Mouse (Mus musculus) liver, embryonic 16.5 days (tissue): ENCODE measurements at regions not wholly inside any gene's neighbourhood (a gene's known extent, or its start where the extent isn't known, plus 50 kb on each side); places are given as distances from the start of the nearest gene placed in this dataset.

Experiments used
- ATAC-seq: fragments of 200-750 bp; cut with Nextera tagmentation; 2 replicates; pipeline ENCODE4 v1.8.0; 2017; ENCODE audit warnings: low read depth, mild to moderate bottlenecking, moderate number of reproducible peaks, moderate library complexity
- H3K27ac ChIP-seq: fragments of 300-500 bp; sonication (generic); 2 replicates; pipeline ENCODE4 v1.5.1; 2014; ENCODE audit warnings: mild to moderate bottlenecking, low read length
- H3K27me3 ChIP-seq: fragments of 300-500 bp; sonication (generic); 2 replicates; pipeline ENCODE4 v1.6.1; 2014; ENCODE audit warnings: low read depth, low read length, mixed read lengths; ENCODE audit not compliant: control insufficient read depth, insufficient read depth
- H3K36me3 ChIP-seq: fragments of 300-500 bp; sonication (generic); 2 replicates; pipeline ENCODE4 v1.6.1; 2014; ENCODE audit warnings: mild to moderate bottlenecking; ENCODE audit not compliant: control insufficient read depth, insufficient read depth
- H3K4me1 ChIP-seq: fragments of 300-500 bp; sonication (generic); 2 replicates; pipeline ENCODE4 v1.6.1; 2014; ENCODE audit warnings: low read depth, low read length, mixed read lengths; ENCODE audit not compliant: control insufficient read depth
- H3K4me2 ChIP-seq: fragments of 300-500 bp; sonication (generic); 2 replicates; pipeline ENCODE4 v1.6.1; 2014; ENCODE audit warnings: low read depth, low read length, mixed read lengths
- H3K4me3 ChIP-seq: fragments of 300-500 bp; sonication (generic); 2 replicates; pipeline ENCODE4 v1.5.1; 2014; ENCODE audit warnings: low read depth, mild to moderate bottlenecking, low read length
- H3K9ac ChIP-seq: fragments of 300-500 bp; sonication (generic); 2 replicates; pipeline ENCODE4 v1.6.1; 2014; ENCODE audit warnings: low read depth, low read length
- H3K9me3 ChIP-seq: fragments of 300-500 bp; sonication (generic); replicated peaks from 2 replicates; pipeline ENCODE4 v1.6.1; 2016; ENCODE audit warnings: low read length; ENCODE audit not compliant: control insufficient read depth
- WGBS: fragments of 180-500 bp; shearing (Covaris S2); extraction: QIAGEN DNeasy Blood & Tissue Kit; methylation state at CpG from one replicate; pipeline ENCODE4 v1.1.7; 2014; ENCODE audit not compliant: insufficient replicate concordance; 5-methylcytosine and 5-hydroxymethylcytosine counted together

DNA sequence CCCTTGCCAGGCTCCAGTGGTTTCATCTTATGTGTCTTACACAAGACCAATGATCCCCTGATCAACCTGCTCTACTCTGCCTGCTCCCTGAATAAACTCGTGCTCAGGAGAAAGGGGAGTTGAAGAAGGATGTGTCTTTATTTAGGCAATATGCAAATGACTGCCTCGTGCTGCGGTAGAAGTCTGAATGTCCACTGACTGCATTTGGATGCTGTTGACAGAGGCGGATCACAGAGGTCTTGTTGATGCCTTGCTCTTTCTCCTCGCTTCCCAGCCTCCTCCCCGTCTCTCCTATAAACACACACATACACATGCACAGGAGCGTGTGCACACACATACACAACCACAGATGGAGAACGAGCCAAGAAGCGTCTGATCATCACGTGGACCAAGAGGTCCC is 90.2 kb downstream of the Actbl2 start:
- Histone ChIP-seq H3K27ac (no peak overlapping the region), H3K9ac (no peak overlapping the region), H3K36me3 (no peaks in the 10 kb centered on the region), H3K9me3 (no peaks in the 10 kb centered on the region), H3K4me1 (no peaks in the 10 kb centered on the region), H3K4me3 (no peak overlapping the region), H3K27me3 (no peaks in the 10 kb centered on the region), H3K4me2 (no peak overlapping the region)
- no peak for ATAC-seq
- WGBS, result 52% methylated on average over 10 of the region's 10 CpGs

DNA sequence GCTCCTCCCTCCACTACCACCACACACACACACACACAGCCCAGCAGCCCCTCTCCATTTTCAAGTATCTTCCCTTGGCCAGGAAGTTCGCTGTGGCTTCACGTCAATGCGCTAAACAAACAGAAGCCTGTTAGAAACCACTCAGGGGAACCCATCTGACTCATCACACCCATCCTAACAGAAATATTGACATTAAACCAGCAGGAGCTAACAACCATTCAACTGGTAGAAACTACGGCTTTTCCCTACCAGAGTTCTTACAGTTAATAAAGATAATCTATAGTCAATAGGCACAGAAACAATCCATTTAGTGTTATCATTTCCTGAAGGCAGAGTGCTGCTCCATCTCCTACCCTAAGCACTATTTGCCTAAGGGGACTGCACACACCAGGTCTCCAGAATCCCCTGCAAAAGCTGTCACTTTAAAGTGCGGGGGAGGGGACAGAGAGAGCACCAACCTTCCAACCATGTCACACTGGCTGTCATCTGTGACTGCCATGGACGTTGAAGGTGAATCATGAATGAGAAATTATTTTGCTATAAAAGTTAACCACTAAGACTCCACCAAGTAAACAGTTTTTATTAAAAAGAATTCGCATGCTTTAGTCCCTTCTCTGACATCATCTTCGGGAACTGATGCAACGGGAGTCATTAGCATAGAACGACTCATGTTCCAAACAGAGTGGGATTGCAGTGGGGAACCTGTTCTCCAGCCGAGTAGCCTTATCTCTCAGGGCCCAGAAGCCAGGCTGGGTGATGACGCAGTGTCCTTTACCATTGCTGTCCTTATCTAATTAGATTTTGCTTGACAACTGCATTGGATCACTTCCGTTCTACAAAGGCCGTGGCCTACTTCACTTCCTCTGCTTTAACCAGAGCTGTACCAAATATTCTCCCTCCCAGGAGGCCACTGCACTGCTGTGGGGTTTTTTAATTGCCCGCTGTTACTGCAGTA is 91.0 kb downstream of the Actbl2 start:
- H3K9ac ChIP-seq, result no peak overlapping the region
- no peak overlapping the region for H3K4me2 ChIP-seq
- H3K27ac ChIP-seq, result no peak overlapping the region
- 0 out of 2 replicates have a peak, but pooled peaks have one; percentile 41 for ATAC-seq
- no peaks in the 10 kb centered on the region for H3K27me3 ChIP-seq
- H3K4me3 ChIP-seq, result no peak overlapping the region
- no peaks in the 10 kb centered on the region for H3K9me3 ChIP-seq
- H3K4me1 ChIP-seq, result no peaks in the 10 kb centered on the region
- WGBS, result 13% methylated on average over 15 of the region's 15 CpGs
- no peaks in the 10 kb centered on the region for H3K36me3 ChIP-seq

DNA sequence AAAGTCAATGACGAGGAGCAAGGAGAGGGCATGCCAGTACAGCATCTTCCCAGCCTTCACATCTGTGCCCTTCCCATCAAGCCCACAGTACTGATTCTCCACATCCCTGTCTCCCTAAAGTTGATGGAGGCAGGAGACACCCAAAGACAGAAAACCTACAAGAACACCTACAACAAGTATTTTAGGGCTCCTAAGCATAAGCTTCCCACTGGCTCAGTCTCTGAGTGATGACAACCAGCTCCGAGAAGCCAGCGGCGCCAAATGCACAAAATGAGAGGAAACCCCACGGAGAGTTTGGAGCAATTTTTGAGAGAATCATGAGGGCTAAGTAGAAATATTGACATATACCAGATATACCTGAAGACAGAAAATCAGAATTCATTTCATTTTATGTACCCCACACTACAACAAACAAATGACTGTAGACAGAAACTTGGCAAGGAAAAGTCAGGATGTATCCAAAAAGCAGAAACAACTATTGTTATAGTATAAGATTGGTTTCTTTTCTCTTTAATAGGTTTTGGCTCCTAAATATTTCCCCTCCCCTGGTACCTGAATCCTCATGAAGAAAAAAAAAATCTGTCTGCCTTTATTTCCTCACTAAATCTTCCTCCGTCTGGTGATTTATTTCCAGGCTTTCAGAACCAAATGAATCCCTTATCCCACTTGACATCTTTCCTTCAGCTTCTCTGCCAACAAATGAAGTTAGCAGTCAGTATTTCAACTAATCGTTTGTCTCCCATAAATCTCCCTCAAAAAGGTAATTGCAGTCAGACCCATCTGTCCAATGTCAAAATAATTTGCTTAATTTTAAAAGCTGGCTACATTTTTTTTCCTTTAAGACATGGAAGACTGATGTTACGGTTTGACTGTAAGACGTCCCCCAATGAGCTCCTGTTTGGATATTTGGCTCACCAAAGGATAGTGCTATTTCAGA is 102.0 kb downstream of the Actbl2 start:
- ATAC-seq, result no peak
- 65% methylated on average over 9 of the region's 9 CpGs for whole genome bisulfite sequencing
- Histone ChIP-seq H3K9me3 (no peaks in the 10 kb centered on the region), H3K9ac (no peak overlapping the region), H3K27me3 (no peaks in the 10 kb centered on the region), H3K4me2 (no peak overlapping the region), H3K27ac (no peak overlapping the region), H3K4me3 (no peak overlapping the region), H3K4me1 (no peaks in the 10 kb centered on the region), H3K36me3 (no peaks in the 10 kb centered on the region)

GRCm38 (mm10) chr13:111361456-111361855 is 106.6 kb downstream of the Actbl2 start:
- Histone ChIP-seq H3K27ac (no peak overlapping the region), H3K27me3 (no peaks in the 10 kb centered on the region), H3K9me3 (no peaks in the 10 kb centered on the region), H3K36me3 (no peaks in the 10 kb centered on the region), H3K4me2 (no peak overlapping the region), H3K4me1 (no peaks in the 10 kb centered on the region), H3K9ac (no peak overlapping the region), H3K4me3 (no peak overlapping the region)
- no peak for ATAC-seq
- WGBS, result 49% methylated on average over 4 of the region's 4 CpGs

GRCm38 (mm10) chr13:111363176-111363739 is 108.4 kb downstream of the Actbl2 start:
- Histone ChIP-seq H3K36me3 (no peaks in the 10 kb centered on the region), H3K4me3 (no peak overlapping the region), H3K9me3 (no peaks in the 10 kb centered on the region), H3K4me2 (no peak overlapping the region), H3K27ac (no peak overlapping the region), H3K4me1 (no peaks in the 10 kb centered on the region), H3K27me3 (no peaks in the 10 kb centered on the region), H3K9ac (no peak overlapping the region)
- WGBS, result 42% methylated on average over 5 of the region's 5 CpGs
- no peak for ATAC-seq

- Histone ChIP-seq H3K9me3 (no peaks in the 10 kb centered on the region), H3K27me3 (no peaks in the 10 kb centered on the region), H3K4me2 (no peak overlapping the region), H3K9ac (no peak overlapping the region), H3K4me1 (no peaks in the 10 kb centered on the region), H3K36me3 (no peaks in the 10 kb centered on the region), H3K27ac (no peak overlapping the region), H3K4me3 (no peak overlapping the region)
- 75% methylated on average over 8 of the region's 8 CpGs for WGBS
- no peak for ATAC-seq
These were observed 112.1 kb downstream of the Actbl2 start for GRCm38 (mm10) chr13:111366871-111367270.

GRCm38 (mm10) chr13:111367620-111368019 is 112.8 kb downstream of the Actbl2 start:
- no peak for ATAC-seq
- whole genome bisulfite sequencing, result 55% methylated on average over 3 of the region's 3 CpGs
- H3K4me3 ChIP-seq, result no peak overlapping the region
- H3K4me1 ChIP-seq, result no peaks in the 10 kb centered on the region
- no peaks in the 10 kb centered on the region for H3K27me3 ChIP-seq
- H3K9ac ChIP-seq, result no peak overlapping the region
- no peak overlapping the region for H3K4me2 ChIP-seq
- no peaks in the 10 kb centered on the region for H3K36me3 ChIP-seq
- no peaks in the 10 kb centered on the region for H3K9me3 ChIP-seq
- H3K27ac ChIP-seq, result no peak overlapping the region

DNA sequence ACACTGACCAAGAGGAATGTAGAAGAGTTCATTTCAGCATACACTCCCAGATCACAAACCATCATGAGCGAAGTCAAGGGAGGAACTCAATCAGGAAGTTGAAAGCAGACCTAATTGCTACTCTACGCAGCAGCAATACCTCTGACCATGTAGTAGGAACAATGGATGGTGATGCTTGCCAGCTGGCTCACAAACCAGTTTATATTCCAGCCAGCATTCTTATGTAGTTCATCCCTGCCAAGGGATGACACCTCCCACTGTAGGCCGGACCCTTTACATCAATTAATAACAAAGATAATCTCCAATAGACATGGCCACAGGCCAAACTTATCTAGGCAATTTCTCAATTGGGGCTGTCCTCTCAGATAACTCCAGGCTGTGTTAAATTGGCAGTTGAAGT is 115.1 kb downstream of the Actbl2 start:
- no peak for ATAC-seq
- WGBS, result 47% methylated on average over 3 of the region's 3 CpGs

More for the DNA sequence above, 115.1 kb downstream of the Actbl2 start:
- H3K9me3 ChIP-seq, result no peaks in the 10 kb centered on the region
- no peaks in the 10 kb centered on the region for H3K4me1 ChIP-seq
- H3K4me2 ChIP-seq, result no peak overlapping the region
- no peaks in the 10 kb centered on the region for H3K27me3 ChIP-seq
- no peak overlapping the region for H3K4me3 ChIP-seq
- H3K36me3 ChIP-seq, result no peaks in the 10 kb centered on the region
- no peak overlapping the region for H3K9ac ChIP-seq
- H3K27ac ChIP-seq, result no peak overlapping the region
